ENCODE assay signal across 27 mouse cellular contexts in the genomic region with DNA sequence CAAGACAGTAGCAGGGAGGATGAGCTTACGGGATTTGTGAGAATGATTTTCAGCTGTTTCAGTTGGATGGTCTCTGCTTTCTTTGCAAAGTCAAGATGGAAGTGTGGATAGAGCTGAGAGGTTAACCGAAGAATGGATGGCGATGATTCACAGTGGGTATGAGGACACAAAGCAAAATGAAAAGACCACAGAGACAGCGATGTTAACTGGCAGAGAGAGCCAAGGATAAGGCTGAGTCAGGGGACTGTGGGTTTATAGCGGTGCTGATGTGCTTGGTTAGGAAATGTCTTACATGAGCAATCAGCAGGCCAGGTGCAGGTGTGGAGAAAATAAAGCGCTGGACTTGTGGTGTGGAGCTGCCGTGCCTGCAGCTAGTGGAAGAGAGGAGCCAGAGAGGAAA.
"Had no signal": no experiment of that assay in that cellular context is flagged by ENCODE, and none has a peak within 500 bp of the region (broad histone marks: within the 10 kb centered on the region; RNA-seq: fewer than 3 reads in every experiment).

No protein-coding gene starts in this region.

- H3K27me3 ChIP-seq: heart, embryonic 13.5 days; heart, embryonic 15.5 days; hindbrain, embryonic 13.5 days; hindbrain, embryonic 15.5 days; kidney, embryonic 15.5 days; limb, embryonic 13.5 days; limb, embryonic 15.5 days; liver, embryonic 12.5 days had no signal

- ATAC-seq: hindbrain, postnatal 0 days; intestine, embryonic 16.5 days; liver, embryonic 12.5 days had no signal

- H3K9me3 ChIP-seq: heart, embryonic 13.5 days; heart, embryonic 15.5 days; hindbrain, embryonic 13.5 days; hindbrain, embryonic 15.5 days; kidney, embryonic 15.5 days; limb, embryonic 13.5 days; limb, embryonic 15.5 days; liver, embryonic 12.5 days had no signal

- H3K9ac ChIP-seq: heart, embryonic 13.5 days; heart, embryonic 15.5 days; hindbrain, embryonic 13.5 days; hindbrain, embryonic 15.5 days; kidney, embryonic 15.5 days; limb, embryonic 13.5 days; limb, embryonic 15.5 days; liver, embryonic 12.5 days; liver, embryonic 14.5 days had no signal

- H3K4me3 ChIP-seq: gastrocnemius, adult 2 months; heart, adult 2 months; heart, embryonic 13.5 days; heart, embryonic 15.5 days; hindbrain, embryonic 13.5 days; hindbrain, embryonic 15.5 days; kidney, embryonic 15.5 days; limb, embryonic 13.5 days; limb, embryonic 15.5 days; liver, embryonic 12.5 days had no signal

- H3K36me3 ChIP-seq: heart, embryonic 13.5 days; heart, embryonic 15.5 days; hindbrain, embryonic 13.5 days; hindbrain, embryonic 15.5 days; kidney, embryonic 15.5 days; limb, embryonic 13.5 days; limb, embryonic 15.5 days; liver, embryonic 12.5 days had no signal

- DNase-seq: gastrocnemius, adult 2 months; gastrocnemius, postnatal 10 days; gastrocnemius, postnatal 25 days; heart, adult 11 months; heart, adult 2 months; heart, postnatal 14 days; heart, postnatal 36 days; kidney, adult 11 months; kidney, adult 2 months; kidney, adult 9 months; kidney, postnatal 14 days; kidney, postnatal 36 days; layer of hippocampus, postnatal 36 days; left cerebral cortex, postnatal 4 days had no signal

- H3K27ac ChIP-seq: gastrocnemius, adult 2 months; heart, adult 2 months; heart, embryonic 13.5 days; heart, embryonic 15.5 days; hindbrain, embryonic 13.5 days; hindbrain, embryonic 15.5 days; hindbrain, postnatal 0 days; kidney, embryonic 15.5 days; kidney, postnatal 0 days; limb, embryonic 13.5 days; limb, embryonic 15.5 days; liver, embryonic 12.5 days; liver, embryonic 14.5 days had no signal

- H3K4me1 ChIP-seq: heart, embryonic 15.5 days; hindbrain, embryonic 13.5 days; hindbrain, embryonic 15.5 days; kidney, embryonic 15.5 days; limb, embryonic 13.5 days; limb, embryonic 15.5 days; liver, embryonic 12.5 days had no signal

- H3K4me2 ChIP-seq: heart, embryonic 11.5 days; heart, embryonic 13.5 days; heart, embryonic 15.5 days; hindbrain, embryonic 13.5 days; hindbrain, embryonic 15.5 days; kidney, embryonic 15.5 days; limb, embryonic 13.5 days; limb, embryonic 15.5 days; liver, embryonic 12.5 days had no signal
